ENCODE assay signal across 34 mouse cellular contexts in genomic region chr7:79873407-79873806, GRCm38 (mm10). TPM values are rescaled to one million over a fixed set of nuclear protein-coding genes. Genes with fewer than 3 reads are reported as not detected.
"Had no signal": no experiment of that assay in that cellular context is flagged by ENCODE, and none has a peak within 500 bp of the region (broad histone marks: within the 10 kb centered on the region; RNA-seq: fewer than 3 reads in every experiment).

No protein-coding gene starts in this region.

- ATAC-seq: liver, embryonic 12.5 days; liver, postnatal 0 days; lung, postnatal 0 days; midbrain, embryonic 13.5 days; midbrain, embryonic 15.5 days; midbrain, embryonic 16.5 days had no signal

- DNase-seq: left cerebral cortex, postnatal 4 days; liver; liver, embryonic 13.5 days; liver, postnatal 0 days; lung, adult 18-20 months; lung, adult 2 months; lung, embryonic 14.5 days; lung, postnatal 10 days; lung, postnatal 14 days; lung, postnatal 36 days; lung, postnatal 4 days; midbrain, embryonic 14.5 days had no signal

- H3K4me2 ChIP-seq: limb, embryonic 12.5 days; limb, embryonic 13.5 days; limb, embryonic 15.5 days; liver, embryonic 11.5 days; liver, embryonic 12.5 days; liver, embryonic 13.5 days; liver, embryonic 15.5 days; lung, embryonic 14.5 days; lung, embryonic 15.5 days; midbrain, embryonic 11.5 days; midbrain, embryonic 12.5 days; midbrain, embryonic 13.5 days; midbrain, embryonic 15.5 days; neural tube, embryonic 12.5 days had no signal

- H3K36me3 ChIP-seq: liver, embryonic 12.5 days; liver, embryonic 15.5 days; lung, embryonic 15.5 days; midbrain, embryonic 15.5 days had no signal

- H3K27me3 ChIP-seq: limb, embryonic 12.5 days; limb, embryonic 13.5 days; limb, embryonic 15.5 days; liver, embryonic 12.5 days; liver, embryonic 13.5 days; liver, embryonic 15.5 days; lung, embryonic 15.5 days; midbrain, embryonic 12.5 days; midbrain, embryonic 13.5 days; midbrain, embryonic 15.5 days; neural tube, embryonic 12.5 days had no signal

- H3K27ac ChIP-seq: limb, embryonic 10.5 days; limb, embryonic 12.5 days; limb, embryonic 13.5 days; limb, embryonic 15.5 days; liver, embryonic 12.5 days; liver, embryonic 13.5 days; liver, embryonic 14.5 days; liver, embryonic 15.5 days; lung, embryonic 15.5 days; macrophage; midbrain, embryonic 10.5 days; midbrain, embryonic 12.5 days; midbrain, embryonic 13.5 days; midbrain, embryonic 15.5 days; neural tube, embryonic 12.5 days had no signal

- H3K4me1 ChIP-seq: liver, embryonic 12.5 days; liver, embryonic 13.5 days; liver, embryonic 15.5 days; midbrain, embryonic 12.5 days; midbrain, embryonic 13.5 days; midbrain, embryonic 15.5 days had no signal

- H3K9ac ChIP-seq: limb, embryonic 12.5 days; limb, embryonic 13.5 days; limb, embryonic 15.5 days; liver, embryonic 12.5 days; liver, embryonic 13.5 days; liver, embryonic 14.5 days; liver, embryonic 15.5 days; liver, postnatal 0 days; lung, embryonic 14.5 days; lung, embryonic 15.5 days; midbrain, embryonic 12.5 days; midbrain, embryonic 13.5 days; midbrain, embryonic 15.5 days; neural tube, embryonic 12.5 days had no signal

- H3K4me3 ChIP-seq: limb, embryonic 10.5 days; limb, embryonic 12.5 days; limb, embryonic 13.5 days; limb, embryonic 15.5 days; liver, embryonic 12.5 days; liver, embryonic 13.5 days; liver, embryonic 15.5 days; lung, embryonic 15.5 days; megakaryocyte, embryonic 14.5 days; midbrain, embryonic 10.5 days; midbrain, embryonic 12.5 days; midbrain, embryonic 13.5 days; midbrain, embryonic 15.5 days; myocyte; neural tube, embryonic 12.5 days had no signal

- H3K9me3 ChIP-seq: limb, embryonic 10.5 days; limb, embryonic 12.5 days; limb, embryonic 13.5 days; limb, embryonic 15.5 days; liver, embryonic 12.5 days; liver, embryonic 13.5 days; liver, embryonic 15.5 days; lung, embryonic 15.5 days; megakaryocyte, embryonic 14.5 days; midbrain, embryonic 10.5 days; midbrain, embryonic 12.5 days; midbrain, embryonic 13.5 days; midbrain, embryonic 15.5 days; neural tube, embryonic 12.5 days had no signal

RNA-seq across cellular contexts. Expression of gene Anpep, which starts 12.5 kb away (rescaled TPM):
- total RNA-seq: megakaryocyte-erythroid progenitor cell, adult 5-6 weeks; monocyte, adult 5-6 weeks had no signal
